Mouse (Mus musculus) heart, adult 18-20 months (tissue): Measurements from ENCODE around the gene Fxyd6. TPM values are rescaled to one million over a fixed set of nuclear protein-coding genes. Genes with fewer than 3 reads are reported as not detected.
A peak's percentile ranks its signal among the peaks of the same experiment; 100 is the strongest.

Experiments used
- DNase-seq, 2 experiments: peaks; one replicate each; pipeline ENCODE4 v3.0.0; 2021 to 2022; ENCODE audit warnings: mixed read lengths in 1 of 2
- total RNA-seq, 2 experiments: library from RNA; stranded (reverse); gene quantifications; 2 replicates each; pipeline ENCODE4 v1.2.3; 2021

Gene Fxyd6
- total RNA-seq, 2 experiments from 2014 or later, result 15.0 TPM

GRCm38 (mm10) chr9:45374988-45375502 is 5.1 kb downstream of the Fxyd6 start:
- no peak for DNase-seq

GRCm38 (mm10) chr9:45376427-45376826 is 6.4 kb downstream of the Fxyd6 start:
- no peak for DNase-seq

DNA sequence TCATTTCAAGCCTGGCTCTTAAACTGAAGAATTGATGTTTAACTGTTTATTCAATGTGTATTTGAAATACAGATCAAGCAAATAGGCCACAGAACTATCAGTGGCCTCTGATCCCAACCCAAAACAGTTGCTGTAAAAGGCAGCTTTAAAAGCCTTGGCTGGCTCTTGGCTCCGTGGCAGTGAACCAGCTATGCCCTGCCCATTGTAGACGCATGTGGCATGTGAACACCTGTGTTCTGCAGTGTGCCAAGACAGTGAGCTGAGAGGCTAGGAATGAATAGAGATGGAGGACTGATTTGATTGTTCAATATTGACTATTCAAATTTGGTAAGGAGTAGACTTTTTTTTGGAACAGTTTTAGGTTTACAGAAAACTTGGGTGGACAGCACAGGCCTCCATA is 6.9 kb downstream of the Fxyd6 start:
- no peak for DNase-seq

GRCm38 (mm10) chr9:45380411-45381251 is 10.6 kb downstream of the Fxyd6 start:
- DNase-seq, result no peak

DNA sequence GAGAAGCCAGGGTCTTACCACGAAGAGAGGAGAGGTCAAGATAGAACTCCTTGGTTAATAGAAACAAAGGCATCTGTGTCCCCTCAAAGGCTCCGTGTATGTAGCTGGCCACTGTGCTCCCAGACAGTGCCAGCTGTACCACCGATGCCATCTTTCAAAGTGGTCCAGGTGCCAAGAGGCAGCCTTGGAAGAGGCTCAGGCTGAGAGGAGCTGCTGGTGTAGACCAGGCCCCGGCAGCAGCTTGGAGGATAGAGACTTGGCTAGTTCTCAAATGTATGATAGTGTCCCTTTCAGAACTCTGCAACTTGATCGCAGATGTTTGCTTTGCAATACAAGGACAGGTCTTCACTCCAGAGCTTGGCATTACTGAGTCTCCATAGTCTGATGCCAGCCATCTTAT is 12.4 kb downstream of the Fxyd6 start:
- DNase-seq, result no peak

DNA sequence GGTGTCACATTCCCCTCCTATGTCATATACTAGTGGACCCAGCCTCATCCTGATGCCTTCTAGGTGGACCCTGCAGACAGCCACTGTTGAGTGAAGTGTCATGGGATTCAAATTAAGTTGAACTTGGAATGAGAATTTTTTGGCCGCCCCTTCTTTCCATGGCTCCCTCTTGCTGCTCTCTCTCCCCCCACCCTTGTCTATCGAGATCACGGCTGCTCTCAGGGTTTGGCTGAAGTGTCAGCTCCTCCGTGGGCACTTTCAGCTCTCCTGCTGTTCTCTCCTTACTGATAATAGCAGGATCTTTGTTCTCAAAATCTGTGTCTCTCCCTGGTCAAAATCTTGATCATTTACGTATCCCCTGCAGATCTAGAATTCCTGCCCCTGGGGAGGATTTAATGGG is 12.8 kb downstream of the Fxyd6 start:
- DNase-seq, result no peak

DNA sequence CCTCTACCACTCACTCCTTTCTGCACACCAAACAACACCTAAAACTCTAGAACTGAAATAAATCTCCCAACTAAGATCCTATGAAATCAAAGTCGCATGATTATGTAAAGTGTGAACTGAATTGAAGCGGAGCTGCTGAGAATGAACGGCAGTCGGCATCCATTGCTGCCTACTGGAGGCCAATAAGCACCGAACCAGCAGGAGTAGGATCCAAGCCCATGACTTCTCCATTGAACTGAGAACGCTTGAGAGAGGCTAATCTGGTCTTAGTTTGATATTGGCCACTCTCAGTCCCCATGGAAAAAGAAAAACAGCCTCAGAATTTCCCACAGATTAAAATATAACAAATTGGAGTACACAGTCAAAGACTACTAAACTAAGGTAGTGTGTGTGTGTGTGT is 13.9 kb downstream of the Fxyd6 start:
- no peak for DNase-seq

DNA sequence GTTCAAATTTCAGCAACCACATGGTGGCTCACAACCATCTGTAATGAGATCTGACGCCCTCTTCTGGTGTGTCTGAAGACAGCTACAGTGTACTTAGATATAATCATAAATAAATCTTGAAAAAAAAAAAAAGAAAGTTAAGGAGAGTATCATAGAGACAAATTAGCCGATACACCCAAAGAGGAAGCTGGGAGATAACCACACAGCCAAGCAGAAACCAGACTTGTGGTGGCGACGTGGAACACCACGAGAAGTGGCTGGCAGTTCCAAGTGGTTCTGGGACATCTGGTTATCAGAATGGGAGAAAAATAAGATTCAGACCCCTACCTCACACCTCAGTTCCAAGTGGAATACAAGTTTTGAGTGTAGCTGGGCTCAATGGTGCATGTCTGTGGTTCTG is 16.7 kb downstream of the Fxyd6 start:
- no peak for DNase-seq

DNA sequence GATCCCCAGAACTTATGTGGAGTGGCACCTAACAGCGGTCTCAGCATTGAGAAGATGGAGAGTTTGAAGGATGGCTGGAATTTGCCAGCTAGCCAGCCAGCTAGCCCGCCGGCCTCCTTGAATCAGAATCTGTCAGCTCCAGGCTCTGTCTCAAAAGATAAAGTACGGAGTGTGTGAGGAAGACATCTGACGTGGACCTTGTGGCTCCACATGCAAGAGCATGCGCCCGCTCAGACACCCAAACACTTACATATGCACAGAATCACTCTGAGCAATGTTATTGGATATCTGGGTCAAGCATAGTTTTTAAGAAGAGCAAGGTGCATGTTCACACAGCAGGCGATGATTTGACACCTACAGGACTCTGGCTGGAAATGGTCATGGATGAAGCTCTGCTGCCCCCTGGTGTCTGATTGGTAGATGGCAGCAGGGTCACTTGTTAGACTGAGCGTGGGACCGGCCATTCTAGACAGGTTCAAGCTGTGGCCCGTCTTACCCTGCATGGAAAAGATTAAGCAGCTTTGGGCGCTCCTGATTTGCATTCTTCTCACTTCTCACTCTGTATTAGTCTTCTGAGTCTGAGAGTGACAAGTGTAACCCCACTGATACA is 18.5 kb downstream of the Fxyd6 start:
- peak; percentile 85 to 96 for DNase-seq

DNA sequence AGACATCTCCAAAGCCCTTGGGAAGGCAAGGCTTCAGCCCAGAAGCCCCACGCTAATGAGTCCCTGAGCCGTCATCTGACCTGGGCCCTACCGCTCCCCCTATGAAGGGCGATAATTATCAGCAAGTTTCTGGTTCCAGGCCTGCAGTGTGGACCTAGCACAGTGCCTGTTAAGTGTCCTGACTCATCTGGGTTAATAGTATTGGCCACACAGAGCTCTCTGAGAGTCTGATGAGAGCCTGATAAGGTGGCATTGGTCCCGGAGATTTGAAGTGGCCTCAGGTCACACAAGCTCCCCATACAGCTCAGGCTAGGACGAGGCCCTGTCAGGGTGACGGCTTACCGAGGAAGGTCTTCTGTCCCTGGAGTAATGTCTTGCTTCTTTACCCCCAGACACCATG is 19.6 kb downstream of the Fxyd6 start:
- DNase-seq, result no peak

- no peak for DNase-seq
Measured at GRCm38 (mm10) chr9:45391299-45391698, 21.3 kb downstream of the Fxyd6 start.

DNA sequence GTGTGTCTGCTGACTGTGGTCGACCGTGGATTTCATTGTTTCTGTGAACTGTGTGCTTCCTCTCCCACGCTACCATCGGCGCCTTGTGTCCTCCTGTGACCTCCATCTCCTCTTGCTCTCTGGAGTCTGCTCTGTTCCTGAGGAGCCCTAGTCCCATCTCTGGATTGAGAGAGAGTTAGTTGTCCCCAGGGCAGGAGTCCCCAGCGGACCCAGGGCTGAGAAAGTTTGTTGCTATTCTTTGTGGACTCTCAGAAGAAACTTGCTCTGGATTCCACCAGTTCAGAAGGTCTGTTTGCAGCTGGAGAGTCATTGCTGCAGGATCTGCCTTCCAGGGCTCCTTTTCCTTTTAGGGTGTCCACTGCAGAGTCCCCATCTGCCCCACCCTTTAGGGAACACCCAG is 25.2 kb downstream of the Fxyd6 start:
- peak in 1 of 2 experiments; percentile 41 for DNase-seq

DNA sequence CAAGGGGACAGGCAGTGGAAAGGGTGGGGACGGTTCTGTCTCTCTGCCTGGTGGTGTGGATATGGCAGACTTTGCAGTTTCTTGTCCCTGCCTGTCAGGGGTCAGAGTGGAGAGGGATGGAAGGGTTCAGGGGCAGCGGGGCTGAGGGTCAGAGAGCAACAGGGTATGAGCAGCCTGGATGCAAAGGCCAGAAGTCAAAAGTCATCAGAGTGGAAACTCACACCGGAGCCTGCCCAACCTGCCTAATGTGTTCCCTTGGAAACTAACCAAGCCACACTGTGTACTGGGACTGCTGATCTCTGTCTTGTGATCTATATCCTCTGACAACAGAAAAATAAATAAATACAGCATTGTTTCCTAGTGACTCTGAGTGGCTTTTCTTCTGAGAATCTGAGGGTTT is 25.8 kb downstream of the Fxyd6 start:
- no peak for DNase-seq

DNA sequence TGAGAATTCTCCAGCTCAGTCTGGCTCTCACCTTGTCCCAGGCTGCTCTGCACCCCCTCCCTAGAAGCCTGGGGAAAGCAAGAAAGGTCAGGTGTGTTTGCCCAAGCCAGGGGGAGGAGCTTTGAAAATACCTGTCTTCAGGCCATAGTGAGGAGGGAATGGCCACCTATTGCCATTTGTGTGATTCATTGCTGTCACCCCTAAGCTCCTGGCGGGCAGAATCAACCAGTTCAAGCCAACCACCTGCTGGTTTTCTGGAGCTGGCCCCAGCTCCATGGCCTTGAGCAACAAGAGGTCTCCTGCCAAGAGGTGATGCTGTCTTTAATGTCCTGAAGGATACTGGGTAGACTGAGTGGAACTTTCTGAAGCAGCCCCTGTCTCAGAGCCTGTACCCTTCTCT is 28.4 kb downstream of the Fxyd6 start:
- no peak for DNase-seq

GRCm38 (mm10) chr9:45399434-45399833 is 29.4 kb downstream of the Fxyd6 start, which contains the start of gene Fxyd2:
Gene Fxyd2 (plus strand): TSS chr9:45399669.
- DNase-seq, result no peak

DNA sequence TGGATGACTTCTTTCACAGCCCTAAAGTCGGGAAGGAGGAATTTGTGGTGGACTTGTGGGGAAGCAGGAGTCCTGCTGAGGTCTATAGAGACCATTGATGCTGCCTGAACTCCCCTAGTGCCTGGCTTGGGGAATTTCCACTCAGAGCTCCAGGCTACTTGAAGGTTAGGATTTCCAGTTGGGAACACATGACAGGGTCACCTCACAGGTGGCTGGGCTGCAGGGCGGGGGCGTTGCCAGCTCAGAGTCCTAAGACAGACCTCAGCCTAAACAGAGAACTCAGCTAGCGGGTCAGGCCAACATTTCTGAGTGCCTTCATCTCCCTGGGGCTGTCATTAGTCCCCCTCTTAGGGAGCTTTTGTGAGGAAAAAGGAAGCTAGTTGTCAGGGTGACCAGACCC is 31.9 kb downstream of the Fxyd6 start:
- no peak for DNase-seq

GRCm38 (mm10) chr9:45402957-45403356 is 33.0 kb downstream of the Fxyd6 start:
- no peak for DNase-seq

DNA sequence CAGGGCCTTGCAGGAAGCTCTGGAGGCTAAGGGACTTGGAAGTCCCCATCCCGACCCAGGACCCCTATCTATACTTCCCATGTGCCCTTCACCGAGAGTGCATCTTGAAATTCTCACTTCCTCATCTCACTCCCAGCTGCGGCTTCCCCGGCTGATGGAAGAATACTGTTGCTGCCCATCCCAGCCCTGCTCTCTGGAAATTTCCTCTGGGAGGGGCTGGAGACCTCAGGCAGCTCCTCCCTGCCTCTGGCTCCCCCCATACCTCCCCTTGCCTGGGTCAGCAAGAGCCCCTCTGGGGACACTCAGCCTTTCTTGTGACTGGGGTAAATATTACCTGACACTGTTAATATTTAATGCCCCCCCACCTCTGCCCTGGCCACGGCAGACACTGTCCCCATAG is 35.7 kb downstream of the Fxyd6 start:
- DNase-seq, result peak; percentile 34 to 63

GRCm38 (mm10) chr9:45406808-45407207 is 36.8 kb downstream of the Fxyd6 start:
- DNase-seq, result no peak

- peak; percentile 82 to 89 for DNase-seq
Measured at GRCm38 (mm10) chr9:45407706-45408675, 38.0 kb downstream of the Fxyd6 start.

DNA sequence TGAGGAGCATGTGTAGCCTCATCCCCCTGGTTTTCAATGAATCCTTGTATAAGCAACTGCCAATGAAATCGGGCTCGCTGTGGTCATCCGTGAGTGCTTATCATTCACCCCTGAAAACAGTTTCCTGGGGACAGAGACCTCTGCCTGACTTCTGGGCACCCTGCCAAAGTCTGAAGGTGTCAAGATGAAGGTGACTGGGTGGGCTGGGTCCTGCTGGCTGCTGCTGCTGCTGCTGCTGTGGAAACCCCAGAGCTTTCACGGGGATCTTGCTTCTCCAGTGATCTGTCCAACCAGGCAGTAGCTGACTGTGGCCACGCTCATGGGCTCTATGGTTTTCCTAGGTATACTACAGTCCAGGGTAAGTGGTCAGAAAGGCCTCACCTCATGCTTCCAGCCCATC is 40.2 kb downstream of the Fxyd6 start:
- no peak for DNase-seq

- DNase-seq, result no peak
Measured at GRCm38 (mm10) chr9:45410614-45411013, 40.6 kb downstream of the Fxyd6 start.
